Mouse (Mus musculus) natural killer cell, adult 2 months (primary cell): ENCODE data around the gene Cmc4.

ENCODE experiments used
- DNase-seq, 2 experiments: peaks; one replicate each; pipeline ENCODE4 v3.0.0; 2022; ENCODE audit warnings: low spot score in 2 of 2

The Cmc4 gene

GRCm38 (mm10) chrX:75415936-75416785 is at the start of gene Cmc4, which contains the start of the genes Mtcp1 and Brcc3:
Gene Cmc4 (minus strand): TSS chrX:75416584.
Gene Mtcp1 (minus strand): TSS chrX:75416588.
Gene Brcc3 (plus strand): TSS chrX:75416628.
- peak; percentile 86 to 89 for DNase-seq

GRCm38 (mm10) chrX:75454597-75454996 is 38.2 kb upstream of the Cmc4 start:
- DNase-seq, result no peak

- no peak for DNase-seq
These were observed 6.7 kb downstream of the Cmc4 start for GRCm38 (mm10) chrX:75409711-75410110.

- no peak for DNase-seq
These were observed 13.0 kb downstream of the Cmc4 start for GRCm38 (mm10) chrX:75403350-75403749.

- no peak for DNase-seq
These were observed 13.7 kb downstream of the Cmc4 start for GRCm38 (mm10) chrX:75402668-75403067.

GRCm38 (mm10) chrX:75399471-75399870 is 16.9 kb downstream of the Cmc4 start:
- DNase-seq, result no peak

GRCm38 (mm10) chrX:75382195-75382771 is 34.1 kb downstream of the Cmc4 start, which contains the start of the genes Fundc2 and F8:
Gene Fundc2 (plus strand): TSS chrX:75382399.
Gene F8 (minus strand): TSS chrX:75382615.
- DNase-seq, result peak; percentile 44 to 72

GRCm38 (mm10) chrX:75381699-75382098 is 34.7 kb downstream of the Cmc4 start:
- DNase-seq, result no peak

- no peak for DNase-seq
These were observed 35.2 kb downstream of the Cmc4 start for GRCm38 (mm10) chrX:75381176-75381575.

- no peak for DNase-seq
These were observed 39.6 kb downstream of the Cmc4 start for GRCm38 (mm10) chrX:75376815-75377214.

GRCm38 (mm10) chrX:75372666-75373425 is 43.5 kb downstream of the Cmc4 start:
- DNase-seq, result no peak

GRCm38 (mm10) chrX:75370197-75370596 is 46.2 kb downstream of the Cmc4 start:
- no peak for DNase-seq
